Mouse (Mus musculus) ovary, adult 18-20 months (tissue): ENCODE data around the gene Obp2a.
"Not testable (repeated sequence)": the region's sequence is repeated elsewhere in the genome, so short reads cannot be mapped to it uniquely, and the experiment has no call there.

Experiments
- DNase-seq: peaks from one replicate; pipeline ENCODE4 v3.0.0; 2022; ENCODE audit warnings: low spot score, mixed read lengths

Gene Obp2a

DNA sequence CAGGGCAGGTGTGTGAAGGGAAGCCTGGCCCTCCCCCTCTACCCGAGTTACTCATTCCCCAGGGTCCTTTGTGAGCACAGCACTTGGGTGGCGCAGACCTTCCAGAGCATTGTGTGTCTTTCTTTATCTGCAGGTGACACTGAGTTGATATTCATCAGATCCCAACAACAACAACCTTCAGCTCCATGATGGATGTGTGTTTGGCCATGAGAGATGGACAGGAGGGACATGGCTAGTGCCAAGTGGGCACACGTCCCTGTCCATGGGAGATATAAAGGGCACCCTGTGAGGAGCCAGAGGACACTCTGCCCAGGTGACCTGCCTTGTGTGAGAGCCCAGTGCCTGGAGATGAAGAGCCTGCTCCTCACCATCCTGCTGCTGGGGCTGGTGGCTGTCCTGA is at the start of gene Obp2a:
Gene Obp2a, plus strand, starts transcription at position 301 of the 400 bp plus-strand sequence.
- DNase-seq: not testable (repeated sequence)

DNA sequence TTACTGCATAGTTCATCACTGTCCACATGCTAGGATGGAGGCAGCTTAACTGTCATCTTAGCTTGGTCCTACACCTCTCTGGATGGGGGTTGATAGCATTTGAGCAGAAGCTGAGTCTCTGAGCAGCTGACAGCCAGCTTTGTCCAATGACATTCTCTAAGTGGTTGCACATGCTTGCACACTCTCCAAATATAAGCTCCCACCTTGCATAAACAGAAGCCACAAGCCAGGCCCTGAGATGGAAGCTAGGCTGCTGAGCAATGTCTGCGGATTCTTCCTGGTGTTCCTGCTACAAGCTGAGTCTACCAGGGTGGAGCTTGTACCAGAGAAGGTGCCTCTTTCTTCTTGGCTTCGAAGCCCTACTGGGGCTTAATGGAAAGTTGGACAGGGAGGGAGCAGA is 46.9 kb upstream of the Obp2a start, which contains the start of gene Lcn8:
Gene Lcn8, plus strand, starts transcription at position 219 of the 400 bp plus-strand sequence.
- DNase-seq: no peak

GRCm38 (mm10) chr2:25654502-25654901 is 45.3 kb upstream of the Obp2a start:
- no peak for DNase-seq

DNA sequence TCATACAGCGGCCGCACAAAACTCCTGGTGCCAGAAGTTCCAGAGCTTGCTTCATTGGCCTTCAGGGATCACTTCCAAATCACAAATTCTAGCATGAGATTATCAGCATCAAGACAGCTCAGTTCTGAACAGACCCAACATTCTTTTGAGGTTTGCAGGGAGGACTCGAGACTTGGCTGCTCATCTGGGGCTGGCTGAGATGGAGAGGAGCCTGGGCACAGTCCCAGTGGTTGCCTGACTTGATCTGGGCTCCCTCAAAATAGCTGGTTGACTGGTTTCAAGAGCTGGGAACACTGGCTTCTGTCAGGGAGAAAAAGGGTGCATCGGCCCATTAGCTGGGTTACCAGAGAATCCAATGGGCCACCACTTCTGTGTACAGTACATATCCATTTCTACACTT is 43.2 kb upstream of the Obp2a start:
- no peak for DNase-seq

- no peak for DNase-seq
Measured at GRCm38 (mm10) chr2:25657246-25657645, 42.6 kb upstream of the Obp2a start.

DNA sequence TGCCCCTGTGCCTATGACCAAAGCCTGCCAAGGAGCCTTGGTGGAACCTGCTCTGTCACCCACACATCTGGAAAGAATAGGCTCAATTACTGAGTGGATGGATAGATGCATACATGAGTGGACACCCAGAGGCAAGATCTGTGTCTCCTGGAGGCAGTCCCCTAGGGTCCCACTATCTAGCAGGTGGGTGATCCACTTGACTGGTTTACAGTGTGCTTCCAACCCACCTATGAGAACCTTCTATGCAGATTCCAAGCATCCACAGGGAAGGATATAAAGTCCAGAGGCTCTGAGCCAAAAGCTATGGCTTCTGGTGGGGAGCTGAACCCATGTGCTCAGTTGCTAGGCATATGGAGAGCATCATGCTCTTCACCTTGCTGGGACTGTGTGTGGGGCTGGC is 42.2 kb upstream of the Obp2a start, which contains the start of gene Lcn5:
Gene Lcn5, plus strand, starts transcription at position 301 of the 400 bp plus-strand sequence.
- no peak for DNase-seq

- no peak for DNase-seq
Measured at GRCm38 (mm10) chr2:25660279-25660678, 39.6 kb upstream of the Obp2a start.

DNA sequence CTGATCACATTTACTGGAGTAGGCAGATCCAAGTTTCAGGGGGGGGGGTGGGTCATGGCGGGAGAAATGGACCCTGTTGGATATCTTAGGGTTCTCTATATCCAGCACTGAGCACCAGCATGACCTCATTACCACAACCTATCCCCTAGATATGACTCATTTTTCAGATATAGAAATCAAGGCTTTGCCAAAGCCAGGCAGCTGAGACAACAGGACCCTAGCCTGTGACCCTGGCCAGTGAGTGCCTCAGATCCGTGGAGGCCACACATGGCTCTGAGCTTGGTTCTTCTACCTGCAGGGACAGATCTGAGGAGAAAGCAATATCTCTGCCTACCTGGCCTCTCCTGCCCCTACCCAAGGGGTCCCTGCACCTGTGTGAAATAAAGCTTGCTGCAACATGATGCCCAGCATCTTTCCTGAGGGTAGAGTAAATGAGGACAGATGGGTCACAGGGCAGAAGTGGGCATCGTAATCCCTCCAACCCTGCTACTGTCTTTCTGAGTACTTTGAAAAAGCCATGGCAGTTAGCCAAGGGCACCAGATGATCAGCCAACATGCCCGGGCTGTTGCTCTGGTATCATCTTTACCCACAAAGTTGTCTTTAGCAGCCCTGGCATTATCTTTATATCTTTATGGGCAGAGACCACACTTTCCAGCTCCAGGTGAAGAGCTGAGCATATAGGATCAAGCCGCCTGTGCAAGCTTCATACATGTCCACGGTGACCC is 38.4 kb upstream of the Obp2a start:
- no peak for DNase-seq

DNA sequence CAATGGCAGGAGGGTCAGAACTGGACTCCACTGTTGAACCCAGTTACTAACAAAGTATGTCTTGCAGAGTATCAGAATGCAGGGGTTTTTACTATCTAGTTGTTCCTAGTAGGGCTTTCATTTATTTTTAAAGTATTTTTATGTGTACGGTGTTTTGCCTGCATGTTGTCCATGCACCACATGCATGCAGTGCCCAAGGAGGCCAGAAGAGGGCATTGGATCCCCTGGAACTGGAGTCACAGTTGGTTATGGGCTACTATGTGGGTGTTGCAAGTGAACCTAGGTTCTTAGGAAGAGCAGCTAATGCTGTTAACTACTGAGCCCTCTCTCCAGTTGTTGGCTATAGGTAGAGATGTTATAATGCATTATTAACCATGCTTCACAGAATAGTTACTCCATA is 36.3 kb upstream of the Obp2a start:
- no peak for DNase-seq

- DNase-seq: no peak
Measured at GRCm38 (mm10) chr2:25664125-25664524, 35.7 kb upstream of the Obp2a start.

DNA sequence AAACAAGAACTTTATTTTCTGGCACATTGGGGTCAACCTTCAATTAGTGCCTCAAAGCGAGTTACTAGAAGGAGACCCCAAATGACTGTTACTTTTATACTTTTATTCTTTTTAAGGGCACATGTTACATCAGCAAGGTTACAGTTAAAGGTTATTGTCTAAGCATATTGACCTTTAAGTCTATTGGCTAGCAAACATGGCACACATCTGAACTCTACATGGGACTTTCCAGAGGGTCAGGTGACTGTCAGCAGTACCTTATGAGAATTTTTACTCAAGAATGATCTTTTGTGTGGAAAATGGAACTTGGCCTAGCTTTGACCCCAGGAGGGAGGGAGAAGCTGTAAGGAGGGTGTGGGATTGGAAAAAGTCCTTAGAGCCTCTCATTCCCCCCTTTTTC is 33.3 kb upstream of the Obp2a start:
- DNase-seq: no peak

DNA sequence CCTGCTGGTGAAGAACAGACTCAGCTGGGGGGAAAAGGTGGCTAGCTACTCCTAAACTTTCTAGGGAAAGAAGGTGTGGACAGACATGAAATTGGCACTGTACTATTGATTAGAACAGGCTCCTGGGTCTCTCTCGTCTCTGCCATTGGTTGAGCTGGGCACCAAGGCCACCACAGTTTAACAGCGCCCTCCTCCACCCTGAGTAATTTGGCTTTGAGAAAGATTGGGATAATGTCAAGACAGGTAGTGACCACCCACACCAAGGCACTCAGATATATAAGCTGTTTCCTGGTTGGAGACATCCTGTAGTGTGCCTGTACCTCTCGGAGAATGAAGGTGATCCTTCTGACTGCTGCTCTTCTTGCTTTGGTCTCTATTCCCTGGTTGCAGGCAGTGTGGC is 23.4 kb upstream of the Obp2a start, which contains the start of gene Lcn6:
Gene Lcn6, plus strand, starts transcription at position 301 of the 400 bp plus-strand sequence.
- no peak for DNase-seq

DNA sequence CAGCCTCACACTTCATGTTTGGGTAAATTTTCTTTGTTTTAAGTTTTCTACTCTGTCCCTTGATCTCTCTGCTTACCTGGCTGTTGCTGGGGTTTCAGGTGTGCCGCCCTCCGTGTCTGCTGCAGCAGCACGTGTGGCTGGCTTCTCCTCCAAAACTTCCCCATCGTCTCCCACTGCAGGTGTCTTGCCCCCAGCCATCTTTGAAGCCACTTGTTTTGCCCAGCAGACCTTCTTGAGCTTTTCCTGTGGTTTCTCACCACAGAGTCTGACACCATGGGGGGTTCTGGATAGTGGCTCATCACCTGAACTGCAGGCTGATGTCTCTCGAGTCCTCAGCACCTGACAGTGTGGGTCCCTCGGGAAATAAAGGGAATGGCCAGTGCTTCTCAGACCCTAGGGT is 20.3 kb upstream of the Obp2a start:
- no peak for DNase-seq

DNA sequence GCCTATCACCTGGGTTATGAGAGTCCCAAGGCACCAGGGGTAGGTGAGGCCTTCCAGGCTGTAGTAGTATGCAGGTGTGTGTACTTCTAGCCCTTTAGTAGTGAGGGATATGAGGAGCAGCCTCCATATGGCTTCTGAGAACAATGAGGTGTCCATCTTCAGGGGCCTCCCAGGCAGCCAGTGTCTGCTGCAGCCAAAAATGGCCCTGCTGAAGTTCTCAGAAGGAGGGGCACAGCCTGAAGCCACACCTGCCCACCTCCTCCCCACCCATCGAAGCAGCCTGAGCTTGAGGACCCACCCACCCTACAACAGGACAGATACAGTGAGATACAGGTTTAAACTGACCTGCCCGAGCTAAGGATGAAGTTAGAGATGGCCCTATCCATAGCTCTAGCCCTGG is 17.4 kb upstream of the Obp2a start, which contains the start of gene Lcn10:
Gene Lcn10, plus strand, starts transcription at position 301 of the 400 bp plus-strand sequence.
- DNase-seq: no peak

DNA sequence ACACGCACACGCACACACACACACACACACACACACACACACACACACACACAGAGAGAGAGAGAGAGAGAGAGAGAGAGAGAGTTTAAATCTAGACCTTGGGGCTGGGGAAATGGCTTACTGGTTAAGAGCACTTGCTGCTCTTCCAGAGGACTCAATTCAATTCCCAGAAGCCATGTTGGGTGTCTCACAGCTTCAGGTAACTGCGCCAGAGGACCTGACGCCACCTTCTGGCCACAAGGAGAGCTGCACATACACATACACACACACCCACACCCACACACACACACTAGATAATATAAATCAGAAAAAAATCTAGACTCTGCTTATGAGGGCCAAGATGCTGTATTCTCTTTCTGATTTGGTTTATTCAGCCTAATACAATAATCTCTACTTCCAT is 12.9 kb upstream of the Obp2a start:
- no peak for DNase-seq

- peak; percentile 32 for DNase-seq
Measured at GRCm38 (mm10) chr2:25694605-25695004, 5.2 kb upstream of the Obp2a start.

DNA sequence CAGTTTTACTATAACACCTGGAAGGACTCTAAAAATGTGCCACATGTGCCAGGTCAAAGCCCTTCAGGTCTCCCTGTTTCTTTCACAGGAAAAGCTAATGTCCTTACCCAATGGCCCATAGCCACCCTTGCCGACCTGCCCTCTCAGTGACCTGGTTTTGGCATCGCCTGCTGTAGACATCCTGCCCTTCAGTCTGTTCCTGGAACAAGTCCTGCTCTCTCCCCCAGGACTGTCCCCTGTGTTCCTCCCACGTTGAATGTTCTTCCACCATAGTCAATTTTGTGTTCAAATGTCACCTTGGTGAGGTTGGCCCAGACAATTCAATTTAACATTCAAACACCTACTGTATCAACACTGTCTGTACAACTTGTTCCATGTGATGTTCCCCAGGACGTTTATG is 2.9 kb upstream of the Obp2a start:
- no peak for DNase-seq

GRCm38 (mm10) chr2:25698696-25699095 is 1.1 kb upstream of the Obp2a start:
- no peak for DNase-seq

DNA sequence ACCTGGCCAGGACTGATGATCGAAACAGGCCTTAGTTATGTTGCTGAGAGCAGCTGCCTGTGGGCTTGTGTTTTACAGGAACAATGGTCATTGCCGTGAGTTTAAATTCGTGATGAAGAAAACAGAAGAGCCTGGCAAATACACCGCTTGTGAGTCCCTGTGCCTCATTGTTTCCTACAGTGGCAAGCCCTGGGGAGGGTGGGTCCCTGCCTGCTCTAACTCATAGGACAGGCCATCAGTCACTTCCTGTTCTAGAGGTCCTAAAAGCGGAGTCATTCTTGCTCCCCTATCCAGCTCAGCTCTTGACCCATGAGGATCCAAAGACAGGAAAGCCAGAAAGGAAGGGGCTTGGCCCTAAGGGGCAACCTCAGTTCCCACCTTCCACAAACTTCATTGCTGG is 1.2 kb downstream of the Obp2a start:
- no peak for DNase-seq

- no peak for DNase-seq
Measured at GRCm38 (mm10) chr2:25703706-25704105, 3.9 kb downstream of the Obp2a start.

GRCm38 (mm10) chr2:25706643-25707481 is 7.0 kb downstream of the Obp2a start, which contains the start of gene Bmyc:
Gene Bmyc, plus strand, starts transcription at chr2:25706739.
- peak; percentile 81 for DNase-seq

- peak; percentile 20 for DNase-seq
Measured at GRCm38 (mm10) chr2:25708121-25708520, 8.3 kb downstream of the Obp2a start.

GRCm38 (mm10) chr2:25709056-25709455 is 9.2 kb downstream of the Obp2a start:
- not testable (repeated sequence) for DNase-seq
